Mouse (Mus musculus): ENCODE data around the gene Siglec1. TPM values are rescaled to one million over a fixed set of nuclear protein-coding genes. Genes with fewer than 3 reads are reported as not detected.

Gene Siglec1
- polyA plus RNA-seq, 1 experiment: 0.61 TPM

- H3K4me3 ChIP-seq (ENCODE audit: control insufficient read depth, low read depth, low read length): no peak overlapping the region
- no peak overlapping the region for H3K27ac ChIP-seq (ENCODE audit: control insufficient read depth, insufficient read depth, low read depth, low read length)
- H3K4me1 ChIP-seq (ENCODE audit: control insufficient read depth, insufficient read depth, low read length): no peaks in the 10 kb centered on the region
- TF ChIP-seq POLR2A (IDR thresholded peaks at IDR 0.05; ENCODE audit: control insufficient read depth, low read depth, low read length) (no peak), CTCF (IDR thresholded peaks at IDR 0.05; ENCODE audit: control insufficient read depth, insufficient read depth, insufficient replicate concordance, low read depth, low read length) (no peak)
- no peaks in the 10 kb centered on the region for H3K36me3 ChIP-seq (ENCODE audit: control insufficient read depth, insufficient read depth, low read length)
- H3K27me3 ChIP-seq (ENCODE audit: control insufficient read depth, insufficient read depth, low read length): no peaks in the 10 kb centered on the region
Observed at GRCm38 (mm10) chr2:131030998-131031397, 55.6 kb downstream of the Siglec1 start.

GRCm38 (mm10) chr2:131030561-131030960 lies 56.0 kb downstream of the Siglec1 start:
- Histone ChIP-seq H3K4me3 (ENCODE audit: control insufficient read depth, low read depth, low read length) (no peak overlapping the region), H3K27me3 (ENCODE audit: control insufficient read depth, insufficient read depth, low read length) (no peaks in the 10 kb centered on the region), H3K36me3 (ENCODE audit: control insufficient read depth, insufficient read depth, low read length) (no peaks in the 10 kb centered on the region), H3K27ac (ENCODE audit: control insufficient read depth, insufficient read depth, low read depth, low read length) (no peak overlapping the region), H3K4me1 (ENCODE audit: control insufficient read depth, insufficient read depth, low read length) (no peaks in the 10 kb centered on the region)
- no peak for TF ChIP-seq POLR2A (IDR thresholded peaks at IDR 0.05; ENCODE audit: control insufficient read depth, low read depth, low read length)
- no peak for TF ChIP-seq CTCF (IDR thresholded peaks at IDR 0.05; ENCODE audit: control insufficient read depth, insufficient read depth, insufficient replicate concordance, low read depth, low read length)

- TF ChIP-seq POLR2A (IDR thresholded peaks at IDR 0.05; ENCODE audit: control insufficient read depth, low read depth, low read length): no peak
- TF ChIP-seq CTCF (IDR thresholded peaks at IDR 0.05; ENCODE audit: control insufficient read depth, insufficient read depth, insufficient replicate concordance, low read depth, low read length): no peak
- H3K27me3 ChIP-seq (ENCODE audit: control insufficient read depth, insufficient read depth, low read length): no peaks in the 10 kb centered on the region
- no peaks in the 10 kb centered on the region for H3K4me1 ChIP-seq (ENCODE audit: control insufficient read depth, insufficient read depth, low read length)
- no peak overlapping the region for H3K4me3 ChIP-seq (ENCODE audit: control insufficient read depth, low read depth, low read length)
- H3K36me3 ChIP-seq (ENCODE audit: control insufficient read depth, insufficient read depth, low read length): no peaks in the 10 kb centered on the region
- H3K27ac ChIP-seq (ENCODE audit: control insufficient read depth, insufficient read depth, low read depth, low read length): no peak overlapping the region
Observed at GRCm38 (mm10) chr2:131029065-131029935, 57.3 kb downstream of the Siglec1 start.

GRCm38 (mm10) chr2:131026941-131027340 lies 59.6 kb downstream of the Siglec1 start:
- TF ChIP-seq CTCF (IDR thresholded peaks at IDR 0.05; ENCODE audit: control insufficient read depth, insufficient read depth, insufficient replicate concordance, low read depth, low read length) (no peak), POLR2A (IDR thresholded peaks at IDR 0.05; ENCODE audit: control insufficient read depth, low read depth, low read length) (no peak)

GRCm38 (mm10) chr2:131025230-131025629 lies 61.3 kb downstream of the Siglec1 start:
- no peak overlapping the region for H3K4me3 ChIP-seq (ENCODE audit: control insufficient read depth, low read depth, low read length)
- H3K36me3 ChIP-seq (ENCODE audit: control insufficient read depth, insufficient read depth, low read length): no peaks in the 10 kb centered on the region
- H3K4me1 ChIP-seq (ENCODE audit: control insufficient read depth, insufficient read depth, low read length): no peaks in the 10 kb centered on the region
- no peak overlapping the region for H3K27ac ChIP-seq (ENCODE audit: control insufficient read depth, insufficient read depth, low read depth, low read length)
- no peak for TF ChIP-seq POLR2A (IDR thresholded peaks at IDR 0.05; ENCODE audit: control insufficient read depth, low read depth, low read length)
- TF ChIP-seq CTCF (IDR thresholded peaks at IDR 0.05; ENCODE audit: control insufficient read depth, insufficient read depth, insufficient replicate concordance, low read depth, low read length): no peak
- no peaks in the 10 kb centered on the region for H3K27me3 ChIP-seq (ENCODE audit: control insufficient read depth, insufficient read depth, low read length)

More at GRCm38 (mm10) chr2:131026941-131027340, 59.6 kb downstream of the Siglec1 start:
- no peaks in the 10 kb centered on the region for H3K27me3 ChIP-seq (ENCODE audit: control insufficient read depth, insufficient read depth, low read length)
- no peaks in the 10 kb centered on the region for H3K36me3 ChIP-seq (ENCODE audit: control insufficient read depth, insufficient read depth, low read length)
- H3K27ac ChIP-seq (ENCODE audit: control insufficient read depth, insufficient read depth, low read depth, low read length): no peak overlapping the region
- no peaks in the 10 kb centered on the region for H3K4me1 ChIP-seq (ENCODE audit: control insufficient read depth, insufficient read depth, low read length)
- H3K4me3 ChIP-seq (ENCODE audit: control insufficient read depth, low read depth, low read length): no peak overlapping the region

Other genes with a start within 250 kb of the Siglec1 start
- 67.5 and 71.8 TPM in 2 replicates for gene 4930402H24Rik, start 180.4 kb downstream of the Siglec1 start, polyA plus RNA-seq (2012; rRNA removed)
- gene Atrn, start 180.3 kb downstream of the Siglec1 start, polyA plus RNA-seq (2012; rRNA removed): 4.8 and 5.5 TPM in 2 replicates
- 58.3 and 63.5 TPM in 2 replicates for gene Gfra4, start 43.7 kb downstream of the Siglec1 start, polyA plus RNA-seq (2012; rRNA removed)
- 2.8 and 3.1 TPM in 2 replicates for gene Adam33, start 23.0 kb downstream of the Siglec1 start, polyA plus RNA-seq (2012; rRNA removed)
- 5.4 and 6.6 TPM in 2 replicates for gene Hspa12b, start 40.5 kb upstream of the Siglec1 start, polyA plus RNA-seq (2012; rRNA removed)
- not detected in 2 replicates for gene Gm11037, start 46.7 kb upstream of the Siglec1 start, polyA plus RNA-seq (2012; rRNA removed)
- 827 and 879 TPM in 2 replicates for gene 1700037H04Rik, start 73.3 kb upstream of the Siglec1 start, polyA plus RNA-seq (2012; rRNA removed)
- 7.6 and 7.9 TPM in 2 replicates for gene Cenpb, start 93.3 kb upstream of the Siglec1 start, polyA plus RNA-seq (2012; rRNA removed)
- 2.9 and 3.1 TPM in 2 replicates for gene Cdc25b, start 100.2 kb upstream of the Siglec1 start, polyA plus RNA-seq (2012; rRNA removed)
- 13.1 and 14.8 TPM in 2 replicates for gene Spef1, start 100.5 kb upstream of the Siglec1 start, polyA plus RNA-seq (2012; rRNA removed)
- gene Ap5s1, start 120.3 kb upstream of the Siglec1 start, polyA plus RNA-seq (2012; rRNA removed): 12.7 TPM in 2 replicates
- gene Mavs, start 147.3 kb upstream of the Siglec1 start, polyA plus RNA-seq (2012; rRNA removed): 13.3 and 15.6 TPM in 2 replicates
- gene Pank2, start 175.7 kb upstream of the Siglec1 start, polyA plus RNA-seq (2012; rRNA removed): 19.7 and 20.8 TPM in 2 replicates

Measured in testis, adult 2 months (tissue).